Mouse (Mus musculus) intestine, embryonic 14.5 days (tissue): ENCODE measurements around the gene Capzb. TPM values are rescaled to one million over a fixed set of nuclear protein-coding genes. Genes with fewer than 3 reads are reported as not detected.
A peak's percentile ranks its signal among the peaks of the same experiment; 100 is the strongest.

Source experiments
- ATAC-seq: fragments of 200-750 bp; cut with Nextera tagmentation; replicated peaks from 2 replicates; pipeline ENCODE4 v1.8.0; 2017; ENCODE audit warnings: low read depth, moderate number of reproducible peaks, moderate TSS enrichment, moderate library complexity; ENCODE audit not compliant: low FRiP score, low TSS enrichment
- DNase-seq: peaks from one replicate; pipeline ENCODE4 v3.0.0-alpha.2; 2018; ENCODE audit warnings: low spot score
- H3K27ac ChIP-seq: fragments of 300-500 bp; sonication (generic); 2 replicates; pipeline ENCODE4 v1.5.1; 2014; ENCODE audit warnings: low read depth, mild to moderate bottlenecking, control low read depth
- H3K27me3 ChIP-seq: fragments of 300-500 bp; sonication (generic); replicated peaks from 2 replicates; pipeline ENCODE4 v1.6.1; 2014; ENCODE audit warnings: low read length, control low read depth; ENCODE audit not compliant: control insufficient read depth, insufficient read depth
- H3K36me3 ChIP-seq: fragments of 300-500 bp; sonication (generic); 2 replicates; pipeline ENCODE4 v1.6.1; 2014; ENCODE audit warnings: low read length, control low read depth; ENCODE audit not compliant: control insufficient read depth, insufficient read depth
- H3K4me1 ChIP-seq: fragments of 300-500 bp; sonication (generic); replicated peaks from 2 replicates; pipeline ENCODE4 v1.6.1; 2014; ENCODE audit warnings: low read length, control low read depth, mixed read lengths; ENCODE audit not compliant: control insufficient read depth, insufficient read depth
- H3K4me2 ChIP-seq: fragments of 300-500 bp; sonication (generic); 2 replicates; pipeline ENCODE4 v1.6.1; 2014; ENCODE audit warnings: low read length
- H3K4me3 ChIP-seq: fragments of 300-500 bp; sonication (generic); 2 replicates; pipeline ENCODE4 v1.5.1; 2014; ENCODE audit warnings: low read depth, low read length, control low read depth, mixed read lengths
- H3K9ac ChIP-seq: fragments of 300-500 bp; sonication (generic); 2 replicates; pipeline ENCODE4 v1.6.1; 2014; ENCODE audit warnings: mild to moderate bottlenecking, low read length
- H3K9me3 ChIP-seq: fragments of 300-500 bp; sonication (generic); 2 replicates; pipeline ENCODE4 v1.6.1; 2016; ENCODE audit warnings: low read length, control low read depth; ENCODE audit not compliant: control insufficient read depth
- WGBS: fragments of 180-500 bp; shearing (Covaris S2); extraction: QIAGEN DNeasy Blood & Tissue Kit; methylation state at CpG from one replicate; pipeline ENCODE4 v1.1.7; 2014; 5-methylcytosine and 5-hydroxymethylcytosine counted together
- polyA plus RNA-seq: library from polyadenylated mRNA; unstranded; fragments of >200 nt; fragmentation: Nextera tagmentation; extraction: Ambion mirVana; gene quantifications from 2 replicates; pipeline ENCODE4 v1.2.1, GENCODE M21; 2014

Capzb gene
- polyA plus RNA-seq, 1 experiment from 2014 or later = 313 TPM

- 39% methylated on average over 14 of the region's 14 CpGs for WGBS
- H3K36me3 ChIP-seq = no peaks in the 10 kb centered on the region
- ATAC-seq (no peak), DNase-seq (no peak)
- H3K4me3 ChIP-seq = no peak overlapping the region
- peak overlapping the region; percentile 24 for H3K4me2 ChIP-seq
- no peaks in the 10 kb centered on the region for H3K4me1 ChIP-seq
- H3K27me3 ChIP-seq = no peaks in the 10 kb centered on the region
- H3K9ac ChIP-seq = no peak overlapping the region
- 0 out of 2 replicates have a peak overlapping the region, but pooled peaks have one; percentile 7 for H3K27ac ChIP-seq
- no peaks in the 10 kb centered on the region for H3K9me3 ChIP-seq
These were observed 34.3 kb upstream of the Capzb start for GRCm38 (mm10) chr4:139158350-139158749.

- WGBS = 76% methylated on average over 2 of the region's 2 CpGs
- no peak overlapping the region for H3K4me2 ChIP-seq
- no peak overlapping the region for H3K4me3 ChIP-seq
- no peak for DNase-seq
- no peaks in the 10 kb centered on the region for H3K27me3 ChIP-seq
- no peaks in the 10 kb centered on the region for H3K9me3 ChIP-seq
- no peak for ATAC-seq
- no peak overlapping the region for H3K9ac ChIP-seq
- no peaks in the 10 kb centered on the region for H3K4me1 ChIP-seq
- no peak overlapping the region for H3K27ac ChIP-seq
- H3K36me3 ChIP-seq = no peaks in the 10 kb centered on the region
These were observed 31.6 kb upstream of the Capzb start for GRCm38 (mm10) chr4:139161076-139161475.

DNA sequence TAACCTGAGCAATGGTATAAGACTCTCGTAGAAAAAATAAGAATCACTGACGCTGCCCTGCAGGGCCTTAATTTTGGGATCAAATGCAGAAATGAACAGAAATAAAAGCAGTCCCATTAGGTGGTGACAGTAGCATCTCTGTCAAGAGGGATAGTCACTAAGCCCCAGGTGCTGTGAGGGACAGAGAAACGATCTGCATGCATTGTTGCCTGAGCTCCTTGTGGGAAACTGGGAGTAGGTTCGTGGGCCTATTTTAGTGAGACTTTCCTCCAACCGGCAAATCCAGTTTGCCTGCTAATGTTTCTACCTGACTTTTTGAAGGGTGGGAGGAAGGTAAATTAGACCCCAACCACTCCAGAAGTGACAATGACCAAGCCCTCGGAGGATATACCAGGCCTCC lies 28.6 kb upstream of the Capzb start:
- no peaks in the 10 kb centered on the region for H3K36me3 ChIP-seq
- H3K4me3 ChIP-seq = no peak overlapping the region
- DNase-seq = no peak
- no peak for ATAC-seq
- no peaks in the 10 kb centered on the region for H3K9me3 ChIP-seq
- 86% methylated on average over 6 of the region's 6 CpGs for WGBS
- no peaks in the 10 kb centered on the region for H3K4me1 ChIP-seq
- no peaks in the 10 kb centered on the region for H3K27me3 ChIP-seq
- no peak overlapping the region for H3K4me2 ChIP-seq
- no peak overlapping the region for H3K27ac ChIP-seq
- H3K9ac ChIP-seq = no peak overlapping the region

GRCm38 (mm10) chr4:139165259-139165658 lies 27.4 kb upstream of the Capzb start:
- no peaks in the 10 kb centered on the region for H3K9me3 ChIP-seq
- no peak for DNase-seq
- no peak overlapping the region for H3K4me2 ChIP-seq
- no peaks in the 10 kb centered on the region for H3K36me3 ChIP-seq
- WGBS = 80% methylated on average over 8 of the region's 8 CpGs
- no peak for ATAC-seq
- no peak overlapping the region for H3K9ac ChIP-seq
- H3K27me3 ChIP-seq = no peaks in the 10 kb centered on the region
- no peak overlapping the region for H3K4me3 ChIP-seq
- H3K27ac ChIP-seq = no peak overlapping the region
- H3K4me1 ChIP-seq = no peaks in the 10 kb centered on the region

DNA sequence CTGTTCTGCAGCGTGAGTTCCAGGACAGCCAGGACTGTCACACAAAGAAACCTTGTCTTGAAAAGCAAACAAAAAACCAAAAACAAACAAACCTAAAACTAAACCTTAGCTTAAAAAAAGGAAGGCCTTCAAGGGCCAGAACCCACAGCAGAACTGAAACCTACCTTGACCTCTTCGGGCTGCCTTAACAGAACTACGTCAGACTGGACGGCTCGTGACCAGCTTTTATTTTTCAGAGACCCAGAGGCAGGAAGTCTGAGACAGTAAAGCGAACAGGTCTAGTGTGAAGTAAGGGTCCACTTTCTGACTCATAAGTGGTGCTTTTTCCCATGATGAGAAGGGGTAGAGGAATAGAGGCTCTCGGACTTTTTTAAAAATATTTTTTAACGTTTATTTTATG lies 26.5 kb upstream of the Capzb start:
- Histone ChIP-seq H3K4me1 (no peaks in the 10 kb centered on the region), H3K36me3 (no peaks in the 10 kb centered on the region), H3K9me3 (no peaks in the 10 kb centered on the region), H3K27me3 (no peaks in the 10 kb centered on the region), H3K4me3 (no peak overlapping the region), H3K4me2 (no peak overlapping the region), H3K9ac (no peak overlapping the region), H3K27ac (no peak overlapping the region)
- WGBS = 79% methylated on average over 8 of the region's 8 CpGs
- ATAC-seq (no peak), DNase-seq (no peak)

GRCm38 (mm10) chr4:139167107-139167506 lies 25.6 kb upstream of the Capzb start:
- Histone ChIP-seq H3K36me3 (no peaks in the 10 kb centered on the region), H3K27ac (no peak overlapping the region), H3K9ac (no peak overlapping the region), H3K27me3 (no peaks in the 10 kb centered on the region), H3K4me1 (no peaks in the 10 kb centered on the region), H3K9me3 (no peaks in the 10 kb centered on the region), H3K4me2 (no peak overlapping the region), H3K4me3 (no peak overlapping the region)
- no peak for DNase-seq
- no peak for ATAC-seq
- WGBS = 52% methylated on average over 8 of the region's 8 CpGs

GRCm38 (mm10) chr4:139168985-139169747 lies 23.5 kb upstream of the Capzb start:
- DNase-seq (no peak), ATAC-seq (no peak)
- no peak overlapping the region for H3K4me2 ChIP-seq
- no peaks in the 10 kb centered on the region for H3K27me3 ChIP-seq
- no peaks in the 10 kb centered on the region for H3K9me3 ChIP-seq
- H3K27ac ChIP-seq = no peak overlapping the region
- no peaks in the 10 kb centered on the region for H3K36me3 ChIP-seq
- H3K9ac ChIP-seq = no peak overlapping the region
- WGBS = 73% methylated on average over 15 of the region's 15 CpGs
- no peaks in the 10 kb centered on the region for H3K4me1 ChIP-seq
- no peak overlapping the region for H3K4me3 ChIP-seq

GRCm38 (mm10) chr4:139169748-139170279 lies 22.9 kb upstream of the Capzb start:
- H3K36me3 ChIP-seq = no peaks in the 10 kb centered on the region
- ATAC-seq (no peak), DNase-seq (no peak)
- H3K27ac ChIP-seq = no peak overlapping the region
- H3K4me3 ChIP-seq = no peak overlapping the region
- H3K9me3 ChIP-seq = no peaks in the 10 kb centered on the region
- H3K9ac ChIP-seq = no peak overlapping the region
- no peaks in the 10 kb centered on the region for H3K27me3 ChIP-seq
- H3K4me2 ChIP-seq = no peak overlapping the region
- 83% methylated on average over 12 of the region's 12 CpGs for WGBS
- no peaks in the 10 kb centered on the region for H3K4me1 ChIP-seq
